Mouse (Mus musculus): Measurements from ENCODE around the gene Ddx25.

Gene Ddx25

GRCm38 (mm10) chr9:35541024-35541423, 17.3 kb downstream of the Ddx25 start:
- no peak for DNase-seq

- no peak for DNase-seq
Measured at GRCm38 (mm10) chr9:35539001-35539750, 19.2 kb downstream of the Ddx25 start.

- DNase-seq, result no peak
Measured at GRCm38 (mm10) chr9:35535876-35536275, 22.5 kb downstream of the Ddx25 start.

GRCm38 (mm10) chr9:35535110-35535509, 23.2 kb downstream of the Ddx25 start:
- DNase-seq, result peak; percentile 64

GRCm38 (mm10) chr9:35533266-35533665, 25.1 kb downstream of the Ddx25 start:
- no peak for DNase-seq

GRCm38 (mm10) chr9:35529796-35530195, 28.5 kb downstream of the Ddx25 start:
- no peak for DNase-seq

- no peak for DNase-seq
Measured at GRCm38 (mm10) chr9:35529141-35529540, 29.2 kb downstream of the Ddx25 start.

GRCm38 (mm10) chr9:35523941-35524411, 34.4 kb downstream of the Ddx25 start:
- peak; percentile 75 for DNase-seq

- DNase-seq, result peak; percentile 28
Measured at GRCm38 (mm10) chr9:35523541-35523940, 34.8 kb downstream of the Ddx25 start.

GRCm38 (mm10) chr9:35522821-35523515, 35.4 kb downstream of the Ddx25 start:
- no peak for DNase-seq

- DNase-seq, result no peak
Measured at GRCm38 (mm10) chr9:35522241-35522640, 36.1 kb downstream of the Ddx25 start.

GRCm38 (mm10) chr9:35520631-35521348, 37.5 kb downstream of the Ddx25 start:
- no peak for DNase-seq

GRCm38 (mm10) chr9:35518169-35518568, 40.2 kb downstream of the Ddx25 start, which contains the start of gene Gm1113:
Gene Gm1113 (minus strand): TSS chr9:35518269.
- DNase-seq, result no peak

GRCm38 (mm10) chr9:35516711-35517110, 41.6 kb downstream of the Ddx25 start:
- DNase-seq, result no peak

GRCm38 (mm10) chr9:35516182-35516581, 42.1 kb downstream of the Ddx25 start:
- no peak for DNase-seq

GRCm38 (mm10) chr9:35513900-35514299, 44.4 kb downstream of the Ddx25 start:
- no peak for DNase-seq

GRCm38 (mm10) chr9:35508234-35508633, 50.1 kb downstream of the Ddx25 start:
- DNase-seq, result peak; percentile 60

GRCm38 (mm10) chr9:35502361-35503000, 55.8 kb downstream of the Ddx25 start:
- no peak for DNase-seq

GRCm38 (mm10) chr9:35499946-35500345, 58.4 kb downstream of the Ddx25 start:
- no peak for DNase-seq

- no peak for DNase-seq
Measured at GRCm38 (mm10) chr9:35495471-35495870, 62.9 kb downstream of the Ddx25 start.

- DNase-seq, result no peak
Measured at GRCm38 (mm10) chr9:35494937-35495336, 63.4 kb downstream of the Ddx25 start.

GRCm38 (mm10) chr9:35493733-35494092, 64.6 kb downstream of the Ddx25 start:
- DNase-seq, result no peak
